Mouse (Mus musculus) CD4-positive naive resting alpha-beta T cell, adult 76 days (primary cell): ENCODE data around the gene Arsj. TPM values are rescaled to one million over a fixed set of nuclear protein-coding genes. Genes with fewer than 3 reads are reported as not detected.

Source experiments
- total RNA-seq: library from RNA; stranded (reverse); gene quantifications from one replicate; pipeline ENCODE4 v1.2.4, GENCODE M21; 2023

Arsj gene
- not detected for total RNA-seq

DNA sequence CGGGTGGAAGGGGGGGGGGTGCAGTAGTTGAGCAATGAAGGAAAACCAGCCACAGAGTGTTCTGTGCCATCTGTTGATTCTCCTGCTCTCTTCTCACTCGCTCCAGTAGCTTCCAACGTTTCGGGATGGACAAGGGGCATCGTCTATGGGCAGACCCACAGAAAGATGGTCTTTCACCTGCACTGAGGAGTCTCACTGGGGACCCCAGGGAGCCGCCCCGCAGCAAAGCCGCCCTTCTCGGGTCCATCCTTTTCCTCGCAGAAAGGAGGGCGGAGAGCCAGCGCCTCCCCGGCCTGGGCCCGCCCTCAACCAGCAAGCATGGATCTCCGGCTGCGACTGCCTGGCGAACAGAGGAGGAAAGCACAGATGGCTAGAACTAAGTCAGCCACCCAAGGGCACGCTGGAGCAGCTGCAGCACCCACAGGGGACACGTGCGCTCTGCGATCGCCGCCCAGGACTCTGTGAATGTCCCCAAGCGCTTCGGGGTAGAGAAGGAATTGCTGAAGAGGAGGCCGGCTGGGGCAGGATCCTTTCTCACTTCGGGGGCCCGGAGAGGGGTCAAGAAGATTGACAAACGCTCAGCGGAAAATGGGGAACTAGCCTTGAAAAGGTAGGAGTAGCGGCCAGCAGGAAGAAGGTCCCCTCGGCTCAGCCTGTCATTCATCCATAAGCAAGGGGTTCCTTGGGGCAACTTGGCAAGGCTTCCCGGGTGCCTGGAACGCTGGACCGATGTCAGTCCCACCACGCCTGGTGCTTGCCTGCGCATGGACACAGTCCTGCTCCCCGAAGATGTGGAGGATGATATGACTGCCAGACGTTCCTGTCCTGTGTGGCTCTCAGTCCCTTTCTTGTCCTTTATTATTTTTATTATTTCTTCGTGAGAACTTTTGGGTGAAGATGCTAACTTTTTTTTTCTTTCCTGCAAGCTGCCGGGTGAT is at the start of gene Arsj:
Arsj (plus strand) TSS at position 117 of the 938 bp plus-strand sequence.

Other genes with a start within 250 kb of the Arsj start
- gene Camk2d, start 232.6 kb downstream of the Arsj start, total RNA-seq: 93.9 TPM